Mouse (Mus musculus): ENCODE results near the gene Hrh3.

GRCm38 (mm10) chr2:180105441-180106190, 1.3 kb upstream of the Hrh3 start:
- TF ChIP-seq POLR2A (IDR thresholded peaks at IDR 0.05; ENCODE audit: borderline replicate concordance, insufficient read depth, low read length) (no peak), CTCF (IDR thresholded peaks at IDR 0.05; ENCODE audit: borderline replicate concordance, insufficient read depth, low read depth, low read length) (no peak)

Data from cerebellum, adult 2 months (tissue).